Mouse (Mus musculus) embryonic fibroblast, embryonic 13.5 days (primary cell): Measurements from ENCODE around the gene Tsc22d3.

Source experiments
- CTCF ChIP-seq: IDR thresholded peaks from 2 replicates; pipeline ENCODE4 v1.5.1; 2011; ENCODE audit warnings: mild to moderate bottlenecking, control low read depth, low read length, moderate library complexity, borderline replicate concordance; ENCODE audit not compliant: insufficient read depth
- POLR2A ChIP-seq: IDR thresholded peaks from 2 replicates; pipeline ENCODE4 v1.6.1; 2011; ENCODE audit warnings: low read depth, mild to moderate bottlenecking, control low read depth, low read length, moderate library complexity

- TF ChIP-seq POLR2A (no peak), CTCF (no peak)
These were observed 96.6 kb downstream of the Tsc22d3 start for GRCm38 (mm10) chrX:140503905-140504304.
